ENCODE assay signal across 8 mouse cellular contexts in the genomic region with DNA sequence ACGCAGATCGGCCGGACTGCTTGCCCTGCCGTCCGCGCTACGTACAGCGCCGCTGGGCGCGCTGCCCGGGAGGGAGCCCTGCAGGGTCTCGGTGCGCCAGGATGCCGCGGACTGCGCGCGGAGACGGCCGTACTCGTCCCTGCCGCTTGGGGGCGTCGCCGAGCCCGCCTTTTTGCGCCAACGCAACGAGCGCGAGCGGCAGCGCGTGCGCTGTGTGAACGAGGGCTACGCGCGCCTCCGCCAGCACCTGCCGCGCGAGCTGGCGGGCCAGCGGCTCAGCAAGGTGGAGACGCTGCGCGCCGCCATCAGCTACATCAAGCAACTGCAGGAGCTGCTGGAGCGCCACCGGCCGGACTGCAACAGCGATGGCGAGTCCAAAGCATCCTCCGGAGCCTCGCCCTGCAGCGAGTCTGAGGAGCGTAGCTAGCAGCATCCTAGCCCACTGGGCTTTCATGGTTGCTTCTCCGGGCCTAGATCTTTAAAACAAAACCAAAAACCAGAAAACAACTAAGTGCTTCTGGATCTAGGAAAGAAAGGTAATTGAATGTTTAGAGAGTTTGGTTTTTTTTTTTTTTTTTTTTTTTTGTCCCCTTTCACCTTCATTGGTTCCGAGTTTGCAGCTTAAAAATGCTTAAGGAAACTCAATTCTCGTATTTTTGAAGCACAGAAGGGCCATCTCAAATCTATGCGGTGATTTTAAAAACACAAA. TPM values are rescaled to one million over a fixed set of nuclear protein-coding genes. Genes with fewer than 3 reads are reported as not detected.
DNase-seq lines count a peak whose midpoint lies in the region; ATAC-seq and TF ChIP-seq lines count a peak whose summit lies in the region.

No protein-coding gene starts in this region.

- no peaks in the 10 kb centered on the region for H3K79me2 ChIP-seq in CH12.LX (replicated peaks; ENCODE audit: control insufficient read depth, extremely low read depth, insufficient read depth, poor library complexity, severe bottlenecking)

- 1% methylated on average over 63 of the region's 63 CpGs for WGBS in forebrain, embryonic 12.5 days
- WGBS in hindbrain, embryonic 13.5 days: 1% methylated on average over 63 of the region's 63 CpGs
- 5% methylated on average over 61 of the region's 63 CpGs for WGBS in lung, postnatal 0 days

- TF ChIP-seq POLR2A in CH12.LX (IDR thresholded peaks at IDR 0.05; ENCODE audit: low read depth, low read length): peak; percentile 47; the same call in 1 of the 2 replicates

- in situ Hi-C loops in CH12.LX (cut with MboI; ENCODE audit: low pct_ligation_motif_present, low pct_unique_long_range_greater_than_20kb, low sequenced_read_pairs): no loop called here

- dilution Hi-C loops in CH12.LX (cut with MboI; ENCODE audit: extremely low pct_ligation_motif_present, extremely low pct_unique_long_range_greater_than_20kb, low sequenced_read_pairs): no loop called here

- H3K27ac ChIP-seq in CH12.LX (ENCODE audit: insufficient read depth, low read depth): no peak overlapping the region
- H3K27ac ChIP-seq in forebrain, embryonic 12.5 days: 0 out of 2 replicates have a peak overlapping the region, but pooled peaks have one; percentile 31
- H3K27ac ChIP-seq in hindbrain, embryonic 13.5 days: 0 out of 2 replicates have a peak overlapping the region, but pooled peaks have one; percentile 23
- no peak overlapping the region for H3K27ac ChIP-seq in lung, postnatal 0 days (ENCODE audit: low read length)

- peak overlapping the region; percentile 34 to 56 (median 36) for H3K4me3 ChIP-seq in CH12.LX (replicated peaks in 1 of 3; ENCODE audit: low read depth in 2 of 3, low read length in 2 of 3, poor library complexity in 1 of 3)
- peak overlapping the region; percentile 54 for H3K4me3 ChIP-seq in forebrain, embryonic 12.5 days (replicated peaks)
- H3K4me3 ChIP-seq in hindbrain, embryonic 13.5 days: peak overlapping the region; percentile 57
- peak overlapping the region; percentile 49 for H3K4me3 ChIP-seq in lung, postnatal 0 days (ENCODE audit: low read depth, low read length)

- TF ChIP-seq CTCF in CH12.LX (conservative IDR thresholded peaks at IDR 0.05 in 1 of 2, IDR thresholded peaks at IDR 0.05 in 1 of 2; ENCODE audit: low read depth in 2 of 2, low read length in 2 of 2): peak in 1 of 2 experiments; percentile 66; a peak in 2 of 4 replicates
- peak; percentile 66 for TF ChIP-seq CTCF in lung, postnatal 0 days (IDR thresholded peaks at IDR 0.05)

- TF ChIP-seq EP300 in CH12.LX (IDR thresholded peaks at IDR 0.05; ENCODE audit: low read length): 0 out of 2 replicates have a peak, but pooled peaks have one; percentile 20
- no peak for TF ChIP-seq EP300 in lung, postnatal 0 days (IDR thresholded peaks at IDR 0.05)

- H3K27me3 ChIP-seq in CH12.LX (replicated peaks): peaks cover 23% of the 10 kb centered on the region
- peaks cover 19% of the 10 kb centered on the region for H3K27me3 ChIP-seq in forebrain, embryonic 12.5 days
- peaks cover 11% of the 10 kb centered on the region; the same call in 1 of the 2 replicates for H3K27me3 ChIP-seq in hindbrain, embryonic 13.5 days
- H3K27me3 ChIP-seq in lung, postnatal 0 days (replicated peaks; ENCODE audit: insufficient read depth, low read length): peaks cover 5% of the 10 kb centered on the region; the same call in 1 of the 2 replicates

- peak; percentile 64 for DNase-seq in CH12.LX (ENCODE audit: extremely low read depth)
- DNase-seq in brain, embryonic 18.5 days (ENCODE audit: low read depth, low spot score): peak; percentile 57
- peak; percentile 66 to 73 for DNase-seq in layer of hippocampus, postnatal 14 days (ENCODE audit: low spot score in 2 of 2)
- peak; percentile 77 for DNase-seq in lung, postnatal 0 days (ENCODE audit: low spot score)
- peak; percentile 67 for DNase-seq in ovary, postnatal 36 days (ENCODE audit: low spot score)
- DNase-seq in thymus, postnatal 14 days: peak; percentile 83

- H3K4me1 ChIP-seq in CH12.LX (ENCODE audit: control insufficient read depth in 1 of 2, insufficient read depth in 2 of 2): peaks cover 8 to 30% of the 10 kb centered on the region in 2 experiments
- H3K4me1 ChIP-seq in forebrain, embryonic 12.5 days: peaks cover 22% of the 10 kb centered on the region
- peaks cover 19% of the 10 kb centered on the region for H3K4me1 ChIP-seq in hindbrain, embryonic 13.5 days (replicated peaks)
- H3K4me1 ChIP-seq in lung, postnatal 0 days (ENCODE audit: insufficient read depth, low read depth, low read length): no peaks in the 10 kb centered on the region; the same call in 1 of the 2 replicates

- no peaks in the 10 kb centered on the region for H3K9me3 ChIP-seq in CH12.LX (replicated peaks; ENCODE audit: low read length)
- no peaks in the 10 kb centered on the region for H3K9me3 ChIP-seq in forebrain, embryonic 12.5 days
- no peaks in the 10 kb centered on the region for H3K9me3 ChIP-seq in hindbrain, embryonic 13.5 days
- H3K9me3 ChIP-seq in lung, postnatal 0 days (ENCODE audit: low read length): no peaks in the 10 kb centered on the region

- H3K4me2 ChIP-seq in CH12.LX (ENCODE audit: insufficient read depth, low read depth, poor library complexity, severe bottlenecking): peak overlapping the region; percentile 99
- H3K4me2 ChIP-seq in forebrain, embryonic 12.5 days: peak overlapping the region; percentile 84
- peak overlapping the region; percentile 87 for H3K4me2 ChIP-seq in hindbrain, embryonic 13.5 days
- peak overlapping the region; percentile 95 for H3K4me2 ChIP-seq in lung, postnatal 0 days (replicated peaks; ENCODE audit: low read depth, low read length)

- peak; percentile 92 for ATAC-seq in forebrain, embryonic 12.5 days (ENCODE audit: low FRiP score)
- ATAC-seq in hindbrain, embryonic 13.5 days (ENCODE audit: low FRiP score): peak; percentile 94
- ATAC-seq in lung, postnatal 0 days: peak; percentile 85

- H3K36me3 ChIP-seq in CH12.LX (replicated peaks in 1 of 2; ENCODE audit: control insufficient read depth in 1 of 2, insufficient read depth in 1 of 2, low read length in 1 of 2): no peaks in the 10 kb centered on the region
- no peaks in the 10 kb centered on the region for H3K36me3 ChIP-seq in forebrain, embryonic 12.5 days (replicated peaks)
- no peaks in the 10 kb centered on the region for H3K36me3 ChIP-seq in hindbrain, embryonic 13.5 days
- no peaks in the 10 kb centered on the region for H3K36me3 ChIP-seq in lung, postnatal 0 days (ENCODE audit: insufficient read depth, low read length)

- TF ChIP-seq RAD21 in CH12.LX (IDR thresholded peaks at IDR 0.05; ENCODE audit: low read depth, low read length): peak; percentile 27

- peak overlapping the region; percentile 69; the same call in 1 of the 2 replicates for H3K9ac ChIP-seq in CH12.LX (ENCODE audit: insufficient read depth, low read depth)
- peak overlapping the region; percentile 60 for H3K9ac ChIP-seq in forebrain, embryonic 12.5 days
- H3K9ac ChIP-seq in hindbrain, embryonic 13.5 days: peak overlapping the region; percentile 73
- no peak overlapping the region for H3K9ac ChIP-seq in lung, postnatal 0 days (replicated peaks; ENCODE audit: low read depth)

TF ChIP-seq in CH12.LX, 34 proteins besides CTCF, POLR2A, EP300 and RAD21 (continues in another document):
- TF ChIP-seq CHD1 (IDR thresholded peaks at IDR 0.05; ENCODE audit: low read depth, low read length): no peak
- no peak for TF ChIP-seq GABPA (IDR thresholded peaks at IDR 0.05; ENCODE audit: insufficient replicate concordance, low read depth, low read length)
- TF ChIP-seq SIN3A (IDR thresholded peaks at IDR 0.05; ENCODE audit: low read length): peak; percentile 45
- no peak for TF ChIP-seq USF1 (IDR thresholded peaks at IDR 0.05; ENCODE audit: low read depth, low read length)
- no peak for TF ChIP-seq USF2 (conservative IDR thresholded peaks at IDR 0.05; ENCODE audit: low read depth, low read length)
- TF ChIP-seq ETS1 (conservative IDR thresholded peaks at IDR 0.05; ENCODE audit: low read depth, low read length): no peak
- TF ChIP-seq ZNF384 (IDR thresholded peaks at IDR 0.05; ENCODE audit: low read depth, low read length): peak; percentile 78
- TF ChIP-seq MAFK (IDR thresholded peaks at IDR 0.05; ENCODE audit: insufficient replicate concordance, low read length): no peak
- TF ChIP-seq TCF12 (IDR thresholded peaks at IDR 0.05; ENCODE audit: low read depth, low read length): peak; percentile 53
- TF ChIP-seq ZMIZ1 (IDR thresholded peaks at IDR 0.05; ENCODE audit: low read depth, low read length): 0 out of 2 replicates have a peak, but pooled peaks have one; percentile 30
- TF ChIP-seq SMC3 (IDR thresholded peaks at IDR 0.05; ENCODE audit: low read depth, low read length): peak; percentile 31
- TF ChIP-seq MXI1 (IDR thresholded peaks at IDR 0.05; ENCODE audit: low read depth, low read length): no peak; the same call in 1 of the 2 replicates
- no peak for TF ChIP-seq ZC3H11A (IDR thresholded peaks at IDR 0.05; ENCODE audit: low read depth, low read length)

RNA-seq across cellular contexts. Expression of a gene that starts 1.2 kb away (rescaled TPM):
- total RNA-seq in CH12.LX (2012; rRNA removed): 0.13 TPM in 1 of 2 replicates, not detected in the other
- not detected in 2 replicates for total RNA-seq in CH12.LX (2014; rRNA removed)
- polyA plus RNA-seq in CH12.LX (2012; ENCODE audit: insufficient read length, low read depth): 0.11 TPM in 1 of 2 replicates, not detected in the other
- 0.56 and 0.82 TPM in 2 replicates for polyA plus RNA-seq in forebrain, embryonic 12.5 days (2016; fragmentation: Nextera tagmentation; extraction: Ambion mirVana)
- polyA plus RNA-seq in hindbrain, embryonic 13.5 days (2015; fragmentation: Nextera tagmentation; extraction: Ambion mirVana): 0.13 and 0.47 TPM in 2 replicates
- under 1 TPM; 0.37 to 0.38 TPM for total RNA-seq in layer of hippocampus, postnatal 14 days (2021)
- polyA plus RNA-seq in lung, postnatal 0 days (2015; fragmentation: Nextera tagmentation; extraction: Ambion mirVana): 0.06 and 0.27 TPM in 2 replicates

RNA-seq across cellular contexts. Expression of a gene that starts 11.7 kb away (rescaled TPM):
- total RNA-seq in CH12.LX (2012; rRNA removed): 19.0 and 21.1 TPM in 2 replicates
- total RNA-seq in CH12.LX (2014; rRNA removed): 23.0 and 23.2 TPM in 2 replicates
- polyA plus RNA-seq in CH12.LX (2012; ENCODE audit: insufficient read length, low read depth): 26.5 and 27.9 TPM in 2 replicates
- polyA plus RNA-seq in forebrain, embryonic 12.5 days (2016; fragmentation: Nextera tagmentation; extraction: Ambion mirVana): 29.6 and 33.9 TPM in 2 replicates
- 20.1 and 23.6 TPM in 2 replicates for polyA plus RNA-seq in hindbrain, embryonic 13.5 days (2015; fragmentation: Nextera tagmentation; extraction: Ambion mirVana)
- total RNA-seq in layer of hippocampus, postnatal 14 days (2021): 10 to 100 TPM; 28.6 to 29.1 TPM
- 6.5 and 6.7 TPM in 2 replicates for polyA plus RNA-seq in lung, postnatal 0 days (2015; fragmentation: Nextera tagmentation; extraction: Ambion mirVana)

RNA-seq across cellular contexts. Expression of a gene that starts 29.0 kb away (rescaled TPM):
- total RNA-seq in CH12.LX (2012; rRNA removed) (192 and 217 TPM in 2 replicates), CH12.LX (2014; rRNA removed) (225 and 249 TPM in 2 replicates)
- 239 and 253 TPM in 2 replicates for polyA plus RNA-seq in CH12.LX (2012; ENCODE audit: insufficient read length, low read depth)
- 192 and 195 TPM in 2 replicates for polyA plus RNA-seq in forebrain, embryonic 12.5 days (2016; fragmentation: Nextera tagmentation; extraction: Ambion mirVana)
- polyA plus RNA-seq in hindbrain, embryonic 13.5 days (2015; fragmentation: Nextera tagmentation; extraction: Ambion mirVana): 182 and 186 TPM in 2 replicates
- 100 to 1,000 TPM in 1 of 2 experiments, 10 to 100 TPM in 1; 98.4 to 106 TPM for total RNA-seq in layer of hippocampus, postnatal 14 days (2021)
- polyA plus RNA-seq in lung, postnatal 0 days (2015; fragmentation: Nextera tagmentation; extraction: Ambion mirVana): 99.9 and 100 TPM in 2 replicates

Comparison
In these comparisons a context has a peak if more than half of its experiments do, and no peak if none do; other contexts are left out.
1. H3K27ac ChIP-seq: peak in forebrain, embryonic 12.5 days (single experiment) and hindbrain, embryonic 13.5 days (single experiment); none in CH12.LX (single experiment) and lung, postnatal 0 days (single experiment).
2. Peak in every context shown above with its lines, with median percentiles within 50 percentile points of each other: DNase-seq, H3K4me2 ChIP-seq, H3K4me3 ChIP-seq and ATAC-seq.